Mouse (Mus musculus): Measurements from ENCODE around the gene Ndufs6. TPM values are rescaled to one million over a fixed set of nuclear protein-coding genes. Genes with fewer than 3 reads are reported as not detected.

The Ndufs6 gene
- polyA plus RNA-seq, 1 experiment from 2014 or later = 391 TPM

Other genes with a start within 250 kb of the Ndufs6 start
- 0.30 and 0.42 TPM in 2 replicates for gene Irx4, start 68.1 kb downstream of the Ndufs6 start, polyA plus RNA-seq (2015; fragmentation: Nextera tagmentation; extraction: Ambion mirVana)
- gene Mrpl36, start within 50 bp of the Ndufs6 start, polyA plus RNA-seq (2015; fragmentation: Nextera tagmentation; extraction: Ambion mirVana) = 115 and 127 TPM in 2 replicates
- gene Lpcat1, start 138.7 kb upstream of the Ndufs6 start, polyA plus RNA-seq (2015; fragmentation: Nextera tagmentation; extraction: Ambion mirVana) = 31.1 and 35.1 TPM in 2 replicates
- gene Slc6a3, start 208.2 kb upstream of the Ndufs6 start, polyA plus RNA-seq (2015; fragmentation: Nextera tagmentation; extraction: Ambion mirVana) = 0.08 and 0.14 TPM in 2 replicates